Mouse (Mus musculus) bone marrow macrophage, adult 2 months (primary cell): ENCODE data around the gene Cep72.

ENCODE experiments used
- CTCF ChIP-seq: IDR thresholded peaks from 2 replicates; pipeline ENCODE4 v1.5.1; 2012; ENCODE audit warnings: low read depth, mild to moderate bottlenecking, low read length, moderate library complexity
- POLR2A ChIP-seq: IDR thresholded peaks from 2 replicates; pipeline ENCODE4 v1.6.1; 2012; ENCODE audit warnings: mild to moderate bottlenecking, low read depth, low read length, borderline replicate concordance

GRCm38 (mm10) chr13:74102831-74103582, 40.9 kb upstream of the Cep72 start:
- TF ChIP-seq CTCF, result no peak
- no peak for TF ChIP-seq POLR2A
